Mouse (Mus musculus) neural tube, embryonic 10.5 days (tissue): ENCODE data around the gene Itk.

ENCODE experiments used
- DNase-seq: peaks from one replicate; pipeline ENCODE4 v3.0.0-alpha.2; 2017; ENCODE audit warnings: low spot score; ENCODE audit errors: extremely low spot score

Itk gene

DNA sequence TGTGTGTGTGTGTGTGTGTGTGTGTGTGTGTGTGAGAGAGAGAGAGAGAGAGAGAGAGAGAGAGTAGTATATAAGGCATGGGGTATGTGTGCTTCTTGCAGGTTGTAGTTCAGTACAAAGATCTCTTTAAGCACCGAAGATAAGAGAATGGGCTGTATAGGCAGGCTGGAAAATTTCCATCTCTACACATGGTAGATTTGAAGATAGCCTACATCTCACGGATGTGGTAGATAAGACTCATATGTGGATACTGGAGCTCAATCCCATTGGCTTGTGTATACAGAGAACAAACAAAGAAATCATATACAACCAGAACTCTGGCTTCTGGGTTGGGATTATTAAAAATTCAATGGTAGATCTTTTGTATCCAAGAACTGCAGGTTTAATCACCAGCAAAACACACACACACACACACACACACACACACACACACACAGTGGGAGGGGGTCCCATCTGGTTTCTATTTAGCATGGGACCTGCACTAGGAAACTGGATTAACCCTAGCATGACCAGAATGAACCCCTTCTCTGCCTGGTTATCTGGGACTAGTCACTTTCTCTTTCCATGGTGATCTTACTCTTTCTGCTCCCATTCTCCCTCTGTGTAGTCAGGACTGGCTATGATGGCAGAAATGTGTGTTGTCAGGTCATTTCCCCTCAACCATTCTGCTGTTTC lies 28.2 kb downstream of the Itk start:
- DNase-seq, result peak; percentile 48

GRCm38 (mm10) chr11:46358369-46358768 lies 30.9 kb downstream of the Itk start:
- no peak for DNase-seq

GRCm38 (mm10) chr11:46349681-46350410 lies 39.5 kb downstream of the Itk start:
- no peak for DNase-seq

DNA sequence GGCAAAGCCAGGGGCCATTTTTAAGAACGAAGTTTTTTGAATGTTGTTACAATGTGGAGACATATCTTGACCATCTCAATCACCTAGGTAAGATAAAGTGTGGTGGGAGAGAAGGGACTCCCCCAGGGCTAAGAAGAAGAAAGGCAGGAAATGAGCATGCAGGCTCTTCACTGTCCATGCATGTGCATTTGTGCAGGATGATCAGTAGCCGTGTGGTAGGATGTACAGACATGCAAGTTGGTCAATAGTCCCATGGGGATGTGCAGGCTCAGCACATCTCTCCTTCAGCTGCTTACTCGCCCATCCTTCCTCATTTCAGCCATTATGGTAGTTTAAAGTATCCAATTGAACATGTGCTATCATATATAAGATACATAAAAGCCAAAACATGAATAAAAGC lies 40.9 kb downstream of the Itk start:
- no peak for DNase-seq

DNA sequence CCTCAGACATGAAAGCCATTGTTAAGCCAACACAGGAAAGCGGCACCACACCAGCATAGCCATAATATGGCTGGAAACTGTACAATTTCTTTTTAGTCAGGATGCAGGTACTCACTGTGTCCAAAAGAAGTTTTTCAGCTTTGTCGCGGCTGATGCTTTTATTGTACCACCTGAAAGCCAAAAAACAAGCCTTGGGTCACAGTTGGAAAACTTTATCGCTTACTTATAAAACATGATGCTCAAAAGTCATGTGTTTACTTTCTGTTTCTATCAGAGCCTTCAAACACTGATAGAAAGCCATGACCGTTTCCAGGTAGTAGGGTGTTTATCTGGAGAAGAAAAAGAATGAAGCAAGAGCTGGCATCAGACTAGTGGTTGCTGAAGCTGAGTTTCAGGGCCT lies 41.6 kb downstream of the Itk start:
- no peak for DNase-seq

- DNase-seq, result no peak
Observed at GRCm38 (mm10) chr11:46343886-46344546, 45.3 kb downstream of the Itk start.

DNA sequence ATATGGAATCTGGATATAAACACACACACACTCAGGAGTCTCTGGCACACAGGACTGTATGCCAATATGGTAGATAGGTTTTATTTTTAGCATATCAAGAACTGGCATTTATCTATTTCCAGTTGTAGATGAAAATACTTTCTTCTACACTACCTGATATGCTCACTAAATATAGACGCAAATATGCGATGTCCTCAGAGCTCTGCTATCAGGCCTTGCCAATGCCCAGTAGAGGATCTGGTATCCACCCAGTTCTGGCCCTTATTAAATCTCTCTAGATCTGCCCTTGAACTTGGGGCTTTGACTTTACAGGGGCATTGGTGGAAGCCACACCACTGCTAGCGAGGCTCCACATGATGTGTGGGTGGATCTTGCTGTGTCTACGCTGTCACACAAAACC lies 47.4 kb downstream of the Itk start:
- no peak for DNase-seq

DNA sequence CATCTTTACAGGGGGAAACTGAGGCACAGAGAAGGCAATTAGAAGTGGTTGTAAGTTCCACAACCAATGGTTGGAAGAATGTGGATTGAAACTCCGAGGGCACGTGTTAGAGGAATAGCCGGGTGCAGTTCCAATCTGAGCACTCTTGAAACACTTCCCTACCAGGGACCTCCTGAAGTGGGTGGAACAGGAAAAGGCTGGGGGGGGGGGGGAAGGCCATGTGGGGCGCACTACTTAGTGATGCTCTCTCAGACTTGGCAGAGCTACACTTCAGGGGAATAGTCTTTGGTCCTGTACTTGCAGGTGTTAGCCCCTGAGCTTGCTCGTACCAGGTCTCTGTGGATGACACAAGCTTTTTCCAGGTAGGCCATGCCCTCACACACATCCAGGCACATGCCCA lies 53.3 kb downstream of the Itk start:
- DNase-seq, result no peak

- no peak for DNase-seq
Observed at GRCm38 (mm10) chr11:46332217-46332616, 57.1 kb downstream of the Itk start.

DNA sequence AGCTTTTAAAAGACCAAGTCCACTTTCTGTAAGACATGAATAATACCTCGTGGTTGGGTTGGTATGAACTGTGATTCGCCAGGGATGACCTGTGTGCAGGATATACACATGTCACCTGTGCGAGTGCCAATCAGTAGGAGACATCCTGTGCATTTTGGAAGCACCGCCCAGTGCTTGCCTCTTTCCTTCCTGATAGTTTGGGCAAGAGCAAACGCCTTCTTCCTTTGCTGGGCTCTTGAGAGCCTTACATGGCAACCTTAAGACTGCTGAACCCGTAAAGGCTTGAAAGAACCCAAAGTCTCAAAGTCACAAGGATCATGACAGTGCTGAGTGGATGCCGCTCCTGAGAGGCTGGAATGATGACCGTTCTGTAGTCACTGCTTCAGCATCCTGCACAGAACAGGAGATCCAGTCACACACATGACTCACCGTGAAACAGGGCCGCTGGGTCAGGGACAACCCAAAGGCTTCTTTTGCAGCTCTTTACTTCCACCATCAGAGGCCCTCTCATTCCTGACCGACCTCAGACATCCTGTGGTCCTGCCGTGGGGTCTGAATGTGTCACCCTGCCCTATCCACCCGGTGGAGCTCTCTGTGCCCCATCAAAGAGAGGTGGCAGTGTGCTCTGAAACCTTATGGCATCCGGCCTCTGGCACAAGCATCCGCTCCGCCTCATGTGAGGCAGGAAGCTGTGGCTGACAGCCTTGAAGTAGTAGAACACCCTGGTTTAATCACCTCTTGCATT lies 62.9 kb downstream of the Itk start:
- no peak for DNase-seq

DNA sequence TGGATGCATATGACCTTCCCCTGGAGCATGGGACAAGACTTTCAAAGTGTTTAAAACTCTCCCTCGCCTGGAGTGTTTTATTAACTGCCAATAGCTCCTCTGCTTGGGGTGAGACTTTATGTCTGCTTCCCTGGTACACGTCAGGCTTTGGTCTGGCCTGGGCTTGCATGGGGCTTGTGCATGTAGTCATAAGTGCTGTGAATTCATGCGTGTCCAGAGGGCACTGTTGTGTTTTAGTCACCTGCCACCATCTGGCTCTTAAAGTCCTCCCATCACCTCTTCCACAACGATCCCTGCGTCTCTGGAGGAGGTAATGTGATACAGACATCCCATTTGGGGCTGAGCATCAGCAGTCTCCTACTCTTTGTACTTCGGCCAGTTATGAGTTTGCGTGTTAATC lies 67.8 kb downstream of the Itk start:
- DNase-seq, result no peak

DNA sequence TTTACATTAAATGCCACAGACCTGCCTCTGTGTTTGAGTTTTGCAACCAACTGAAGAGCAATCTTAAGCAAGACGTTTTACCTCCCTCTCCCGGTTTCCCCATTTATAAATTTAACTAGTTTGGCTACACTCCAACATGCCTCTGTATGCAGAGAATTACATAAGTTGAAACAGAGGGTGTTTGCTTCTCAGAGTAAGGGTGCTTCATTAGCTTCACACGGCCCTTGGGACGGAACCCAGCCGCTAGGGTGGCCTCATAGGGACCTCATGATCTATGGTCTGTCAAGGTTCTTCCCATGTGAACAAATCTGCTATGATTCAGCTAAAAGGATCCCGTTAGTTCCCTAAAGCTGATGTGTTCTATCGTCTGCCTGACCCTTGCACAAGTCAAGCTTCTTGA lies 74.8 kb downstream of the Itk start:
- DNase-seq, result no peak

DNA sequence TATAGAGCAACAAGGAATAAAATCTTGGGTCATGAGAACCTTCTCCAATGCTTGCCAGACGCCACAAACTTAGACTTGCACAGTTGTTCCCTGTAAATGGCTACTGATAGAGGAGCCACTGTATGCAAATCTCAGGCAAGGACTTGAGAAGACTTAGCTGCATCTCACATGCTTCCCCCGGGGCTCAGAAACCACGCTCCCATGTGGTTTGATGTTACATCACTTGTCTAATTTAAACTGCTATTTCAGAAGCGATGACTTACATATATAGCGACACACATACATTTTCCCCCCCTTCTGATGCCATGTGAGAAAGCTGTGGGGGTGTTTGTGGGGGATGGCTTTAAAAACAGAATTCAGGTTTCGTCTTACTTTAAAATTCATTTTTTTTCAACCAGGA lies 75.5 kb downstream of the Itk start:
- no peak for DNase-seq

DNA sequence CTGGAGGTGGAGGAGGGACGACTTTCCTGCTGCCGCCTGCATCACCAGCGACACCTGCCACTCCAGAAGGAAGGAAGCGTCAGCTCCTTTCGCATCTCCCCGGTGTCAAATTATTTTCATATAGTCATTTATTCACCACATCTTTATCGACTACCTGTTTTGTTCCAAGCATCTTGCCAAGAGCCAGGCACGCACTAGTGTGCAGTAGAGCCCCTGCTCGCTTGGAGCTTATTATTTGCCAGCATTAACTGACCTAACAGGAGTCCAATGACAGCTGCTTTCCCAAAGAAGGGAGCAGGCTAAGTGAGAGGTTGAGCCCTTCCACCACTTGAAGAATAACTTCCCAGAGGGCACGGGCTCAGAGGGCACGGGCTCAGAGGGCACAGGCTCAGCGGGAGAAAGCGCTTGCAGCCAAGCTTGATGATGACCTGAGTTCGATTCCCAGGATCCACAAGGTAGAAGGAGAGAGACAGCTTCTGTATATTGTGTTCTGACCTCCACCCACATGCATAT lies 76.7 kb downstream of the Itk start, which contains the start of gene Cyfip2:
Gene Cyfip2, minus strand, starts transcription at position 337 of the 513 bp plus-strand sequence.
- DNase-seq, result no peak

- DNase-seq, result peak; percentile 74
Observed at GRCm38 (mm10) chr11:46311703-46312522, 77.4 kb downstream of the Itk start.

DNA sequence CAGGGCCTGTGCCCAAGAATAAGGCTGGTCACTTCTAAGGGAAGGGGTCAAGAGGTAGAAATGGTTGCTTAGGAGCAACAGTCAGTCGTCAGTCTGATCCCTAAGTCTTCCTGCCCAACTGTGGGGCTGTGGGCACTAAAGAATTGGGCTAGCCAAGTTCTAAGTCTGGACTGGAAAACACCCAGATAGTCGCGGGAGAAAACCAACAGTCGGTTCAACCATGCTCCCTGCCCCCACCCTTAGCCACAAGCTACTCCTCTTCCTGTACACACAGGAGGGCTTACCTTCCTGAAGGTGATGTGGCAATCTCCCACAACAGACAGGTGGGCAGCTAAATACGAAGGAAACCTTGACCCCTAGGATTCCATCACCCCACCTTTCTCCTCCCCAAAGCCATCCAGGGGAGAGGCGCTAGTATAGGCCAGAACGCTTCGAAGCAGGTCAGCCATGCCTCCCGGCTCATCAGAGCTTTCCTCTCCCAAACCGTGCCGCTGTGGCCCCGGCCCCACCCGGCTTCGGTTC lies 78.1 kb downstream of the Itk start:
- no peak for DNase-seq

GRCm38 (mm10) chr11:46310647-46311063 lies 78.7 kb downstream of the Itk start:
- DNase-seq, result no peak

DNA sequence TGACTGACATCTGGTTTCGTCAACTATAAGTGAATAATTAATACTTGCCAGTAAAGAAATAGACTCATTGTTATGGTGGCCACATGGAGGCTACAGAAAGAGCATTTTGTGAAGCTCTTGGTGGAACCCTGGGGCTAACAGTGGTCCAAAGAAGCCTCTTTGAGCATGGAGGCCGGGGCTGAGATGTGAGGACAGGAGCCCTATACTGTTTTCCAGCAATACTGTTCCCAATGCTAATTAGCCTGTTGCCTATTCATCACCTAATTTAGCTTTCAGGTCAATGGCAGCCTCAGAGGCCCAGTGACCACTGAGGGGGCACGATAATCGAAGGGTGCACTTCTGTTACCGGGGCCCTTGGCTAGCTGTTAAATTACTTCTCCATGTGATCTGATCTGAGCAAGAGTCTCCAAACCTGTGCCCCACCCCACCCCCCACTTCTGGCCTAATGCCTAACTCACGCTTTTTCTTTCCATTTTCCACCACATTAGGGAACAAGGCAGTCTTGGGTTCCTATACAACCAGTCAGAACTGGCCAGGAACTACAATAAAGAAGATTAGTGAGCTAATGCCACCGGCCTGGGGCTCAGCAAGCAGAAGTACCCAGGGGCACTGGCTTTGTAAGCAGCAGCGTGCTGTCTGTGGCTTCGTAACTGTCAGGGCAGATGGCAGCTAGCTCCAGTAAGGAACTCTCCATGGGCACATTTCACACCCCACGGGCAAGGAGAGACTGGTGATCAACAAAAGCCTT lies 79.3 kb downstream of the Itk start:
- DNase-seq, result no peak

DNA sequence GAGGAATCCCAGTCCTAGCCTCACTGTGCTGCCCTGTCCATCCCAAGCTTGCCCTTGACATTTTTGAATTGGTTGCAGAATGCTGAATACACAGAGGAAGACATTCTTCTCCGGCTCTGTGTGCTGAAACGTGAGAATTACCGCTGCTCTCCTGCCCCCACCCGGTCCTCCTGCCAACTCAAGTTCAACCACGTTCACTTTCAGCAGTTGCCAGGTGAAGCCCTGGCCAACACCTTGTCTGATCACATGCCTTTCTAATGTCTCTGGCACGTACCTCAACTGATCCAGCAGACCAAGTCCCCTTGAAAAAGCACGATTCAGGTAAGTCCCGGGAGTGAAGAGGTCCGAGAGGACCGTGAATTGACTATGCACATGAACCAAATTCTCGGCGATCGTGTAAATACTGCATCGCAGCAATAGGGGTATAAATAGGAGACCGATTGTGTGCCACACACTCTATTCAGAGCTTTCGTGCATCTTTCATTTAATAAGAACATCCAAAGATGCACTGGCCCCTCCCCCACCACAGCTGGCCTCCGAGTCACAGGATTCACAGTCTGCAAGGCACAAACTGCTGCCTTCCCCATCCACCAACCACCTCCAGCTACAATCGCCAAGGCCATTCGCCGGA lies 80.1 kb downstream of the Itk start:
- no peak for DNase-seq
